Mouse (Mus musculus) layer of hippocampus, postnatal 10 days (tissue): ENCODE results near the gene Wrnip1. TPM values are rescaled to one million over a fixed set of nuclear protein-coding genes. Genes with fewer than 3 reads are reported as not detected.

Experiments used
- DNase-seq, 2 experiments: peaks; one replicate each; pipeline ENCODE4 v3.0.0; 2021; ENCODE audit warnings: low spot score in 2 of 2
- total RNA-seq, 2 experiments: library from RNA; stranded (reverse); gene quantifications; 2 replicates each; pipeline ENCODE4 v1.2.3; 2021

Gene Wrnip1
- total RNA-seq, 2 experiments from 2014 or later, result 57.9 to 58.4 TPM

GRCm38 (mm10) chr13:32806820-32807219 is 5.0 kb downstream of the Wrnip1 start:
- no peak for DNase-seq

GRCm38 (mm10) chr13:32807624-32808023 is 5.8 kb downstream of the Wrnip1 start:
- DNase-seq, result no peak

- DNase-seq, result no peak
These were observed 17.4 kb downstream of the Wrnip1 start for GRCm38 (mm10) chr13:32819241-32819640.

DNA sequence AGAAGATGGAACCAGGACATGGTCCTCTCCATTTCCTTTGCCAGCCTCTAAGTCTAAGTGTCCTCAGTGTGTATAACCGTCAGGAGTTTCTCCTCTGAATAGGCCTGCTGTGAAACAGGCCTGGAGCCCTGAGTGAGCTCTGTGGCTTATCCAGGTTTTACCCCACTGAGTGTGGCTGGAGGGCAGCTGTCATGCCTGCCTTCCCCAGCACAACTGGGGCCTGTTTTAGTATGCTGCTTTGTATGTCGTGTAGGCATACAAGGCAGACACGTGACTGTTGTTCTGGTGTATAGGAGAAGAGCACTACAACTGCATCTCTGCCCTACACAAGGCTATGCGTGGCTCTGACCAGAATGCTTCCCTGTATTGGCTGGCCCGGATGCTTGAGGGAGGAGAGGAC is 18.1 kb downstream of the Wrnip1 start:
- no peak for DNase-seq

GRCm38 (mm10) chr13:32821671-32822070 is 19.8 kb downstream of the Wrnip1 start:
- no peak for DNase-seq

DNA sequence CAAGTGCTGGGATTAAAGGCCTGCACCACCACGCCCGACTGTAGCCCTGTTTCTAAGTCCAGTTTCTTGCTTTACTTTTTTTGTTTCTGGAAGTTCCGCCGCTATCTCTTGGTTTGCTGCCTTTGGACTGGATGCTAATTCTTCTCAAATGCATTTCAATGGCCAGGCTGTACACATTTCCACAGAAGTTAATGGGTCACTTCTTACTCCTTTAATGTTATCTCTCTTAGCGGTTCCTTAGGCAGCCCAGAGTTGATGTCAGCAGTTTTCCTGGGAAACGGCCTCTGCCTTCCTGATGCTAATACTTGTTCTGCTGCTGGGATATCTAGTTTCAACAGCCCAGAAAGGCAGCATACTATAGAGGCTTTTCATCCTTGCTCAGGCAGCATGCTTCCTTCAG is 21.3 kb downstream of the Wrnip1 start:
- DNase-seq, result no peak

- DNase-seq, result no peak
These were observed 22.8 kb downstream of the Wrnip1 start for GRCm38 (mm10) chr13:32824377-32825330.

DNA sequence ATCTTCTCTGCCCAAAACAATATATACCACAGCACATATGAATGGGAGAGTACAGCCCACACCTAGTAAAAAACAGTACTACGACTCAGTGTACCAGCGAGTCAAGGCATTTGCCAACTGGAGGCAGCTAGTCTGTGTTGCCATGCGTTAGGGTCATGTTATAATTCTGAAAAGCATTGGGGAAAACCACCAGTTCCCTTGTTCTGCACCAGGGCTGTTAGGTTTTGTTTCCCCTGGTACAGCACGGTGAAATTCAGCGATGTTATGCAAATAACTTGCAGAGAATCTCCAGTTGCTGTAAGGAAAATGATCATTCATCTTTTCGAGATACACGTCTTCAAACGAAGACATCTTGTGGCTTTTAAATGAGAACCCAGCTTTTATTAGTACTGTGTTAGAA is 23.7 kb downstream of the Wrnip1 start:
- no peak for DNase-seq

- no peak for DNase-seq
These were observed 25.4 kb downstream of the Wrnip1 start for GRCm38 (mm10) chr13:32827111-32827822.

- peak; percentile 50 to 55 for DNase-seq
These were observed 26.1 kb downstream of the Wrnip1 start for GRCm38 (mm10) chr13:32827951-32828350.

GRCm38 (mm10) chr13:32828886-32829285 is 27.0 kb downstream of the Wrnip1 start:
- DNase-seq, result no peak

GRCm38 (mm10) chr13:32831505-32832273 is 29.9 kb downstream of the Wrnip1 start:
- no peak for DNase-seq

DNA sequence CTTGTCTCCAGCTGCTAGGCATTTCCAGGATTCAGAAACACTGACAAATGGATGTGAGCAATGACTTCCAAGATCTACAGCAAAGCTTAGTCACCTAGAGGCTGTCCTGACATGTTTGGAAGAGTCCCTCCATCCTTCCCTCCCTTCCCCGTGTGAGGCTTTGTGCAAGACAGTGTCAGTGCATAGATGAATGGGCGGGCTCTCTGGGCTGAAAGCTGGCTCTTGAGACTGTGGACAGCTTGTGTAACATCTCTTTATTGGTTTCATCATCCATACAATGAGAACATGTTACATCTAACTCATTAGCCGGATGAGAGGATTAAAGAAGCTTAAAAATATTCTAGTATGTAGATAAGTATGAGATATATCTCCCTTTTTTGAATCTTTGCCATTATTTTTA is 30.9 kb downstream of the Wrnip1 start:
- no peak for DNase-seq

DNA sequence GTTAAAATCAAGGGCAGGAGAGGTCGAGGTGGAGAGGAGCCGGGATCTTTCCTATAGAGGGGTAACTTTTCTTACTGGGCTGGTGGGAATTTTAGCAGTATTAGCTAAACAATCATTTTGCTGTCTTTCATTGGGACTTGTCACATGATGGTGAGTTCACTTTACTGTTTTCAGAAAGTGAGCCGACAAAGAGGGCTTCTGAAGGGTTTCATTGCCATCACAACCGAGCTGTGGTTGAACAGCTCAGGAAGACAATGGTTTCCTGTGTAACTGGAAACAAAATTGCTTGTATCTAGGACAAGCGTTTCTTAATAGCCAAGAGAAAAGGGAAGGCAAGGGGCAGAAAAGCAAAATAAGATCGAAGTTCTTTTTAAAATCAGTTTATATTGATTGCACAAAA is 31.4 kb downstream of the Wrnip1 start:
- no peak for DNase-seq

GRCm38 (mm10) chr13:32834513-32834912 is 32.7 kb downstream of the Wrnip1 start:
- no peak for DNase-seq

GRCm38 (mm10) chr13:32839314-32839713 is 37.5 kb downstream of the Wrnip1 start:
- no peak for DNase-seq

DNA sequence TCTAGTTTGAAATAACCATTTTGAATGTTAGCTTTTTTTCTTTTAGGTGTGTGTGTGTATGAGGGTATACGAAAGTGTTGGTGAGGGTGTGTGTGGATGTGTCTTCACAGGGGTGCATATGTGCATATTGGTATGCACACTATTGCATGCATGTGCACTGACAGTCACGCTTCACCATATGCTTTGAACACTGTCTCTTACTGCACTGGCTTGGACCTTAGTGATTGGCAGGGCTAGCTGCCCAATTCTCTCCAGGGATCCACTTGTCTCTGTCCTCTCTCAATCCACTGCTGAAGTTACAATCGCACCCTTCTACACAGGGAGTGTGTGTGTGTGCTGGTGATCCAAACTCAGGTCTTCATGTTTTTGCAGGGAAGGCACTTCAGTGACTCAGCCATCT is 39.5 kb downstream of the Wrnip1 start:
- DNase-seq, result no peak

GRCm38 (mm10) chr13:32846221-32846620 is 44.4 kb downstream of the Wrnip1 start:
- DNase-seq, result no peak

GRCm38 (mm10) chr13:32849092-32849491 is 47.3 kb downstream of the Wrnip1 start:
- DNase-seq, result no peak

GRCm38 (mm10) chr13:32849531-32850123 is 47.8 kb downstream of the Wrnip1 start:
- no peak for DNase-seq

DNA sequence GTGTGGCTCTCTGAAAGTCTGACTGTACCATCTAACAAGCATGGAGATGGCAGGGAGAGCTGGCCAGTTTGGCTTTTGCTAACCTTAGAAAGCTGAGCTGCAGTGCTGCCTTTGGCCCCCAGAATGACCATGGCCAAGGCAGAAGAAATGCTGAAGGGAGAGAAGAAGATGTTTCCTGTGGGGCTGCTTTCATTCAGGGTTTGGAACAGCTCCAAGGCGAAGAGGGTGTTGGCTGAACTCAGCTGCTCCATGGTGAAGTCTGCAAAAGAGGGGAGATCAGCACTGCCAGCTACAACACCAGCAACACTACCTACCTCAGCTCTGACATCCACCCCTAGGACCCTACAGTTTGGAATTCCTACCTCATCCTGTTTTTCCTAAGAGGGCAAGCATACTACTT is 48.3 kb downstream of the Wrnip1 start:
- no peak for DNase-seq
